Mouse (Mus musculus): ENCODE measurements around the gene Pdgfb.

DNA sequence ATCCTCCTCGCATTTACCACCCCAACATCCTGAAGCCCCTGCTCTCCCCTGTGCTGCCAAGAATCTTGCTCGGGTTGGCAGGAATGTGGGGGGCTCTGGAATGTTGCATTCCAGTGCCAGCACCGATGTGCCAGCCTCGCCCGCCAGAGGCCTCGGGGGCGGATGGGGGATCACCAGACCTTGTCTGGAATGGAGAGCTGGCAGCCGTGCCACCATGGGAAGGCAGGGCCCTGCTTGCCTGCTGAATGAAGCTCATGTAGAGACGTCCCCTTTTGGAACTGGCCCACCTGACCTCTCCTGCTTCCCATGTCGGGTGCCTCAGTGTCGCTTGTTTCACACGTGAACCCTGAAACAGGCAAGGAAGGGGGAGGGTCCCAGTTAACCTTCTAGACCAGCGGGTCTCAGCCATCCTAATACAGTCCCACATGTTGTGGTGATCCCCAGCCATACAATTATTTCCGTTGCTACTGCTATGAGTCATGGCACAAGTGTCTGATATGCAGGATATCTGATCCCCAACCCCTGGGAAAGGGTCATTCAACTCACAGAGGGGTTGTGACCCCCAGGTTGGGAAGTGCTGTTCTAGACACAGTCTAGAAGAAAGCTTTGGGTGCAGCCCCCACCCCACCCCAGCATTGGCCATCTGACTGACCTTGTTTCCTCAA, 12.0 kb upstream of the Pdgfb start:
- TF ChIP-seq CTCF (IDR thresholded peaks at IDR 0.05; ENCODE audit: low read depth) (no peak), EP300 (IDR thresholded peaks at IDR 0.05; ENCODE audit: low read depth) (no peak)

All from heart, postnatal 0 days (tissue).